Mouse (Mus musculus): ENCODE data around the gene Rab11fip3. TPM values are rescaled to one million over a fixed set of nuclear protein-coding genes. Genes with fewer than 3 reads are reported as not detected.

The Rab11fip3 gene
- total RNA-seq, 4 experiments from 2014 or later, result 89.1 to 97.8 (median 95.8) TPM

GRCm38 (mm10) chr17:26087059-26087564 is 17.8 kb upstream of the Rab11fip3 start:
- no peak for DNase-seq (ENCODE audit: low spot score in 2 of 2)

- no peak for DNase-seq (ENCODE audit: low spot score in 2 of 2)
Measured at GRCm38 (mm10) chr17:26080867-26081266, 11.5 kb upstream of the Rab11fip3 start.

GRCm38 (mm10) chr17:26078851-26079250 is 9.5 kb upstream of the Rab11fip3 start:
- no peak for DNase-seq (ENCODE audit: low spot score in 2 of 2)

GRCm38 (mm10) chr17:26075246-26075645 is 5.9 kb upstream of the Rab11fip3 start:
- DNase-seq (ENCODE audit: low spot score in 2 of 2), result peak; percentile 32 to 88

- no peak for DNase-seq (ENCODE audit: low spot score in 2 of 2)
Measured at GRCm38 (mm10) chr17:26070136-26070535, 781 bp upstream of the Rab11fip3 start.

- DNase-seq (ENCODE audit: low spot score in 2 of 2), result no peak
Measured at GRCm38 (mm10) chr17:26068024-26068830, 1.1 kb downstream of the Rab11fip3 start.

GRCm38 (mm10) chr17:26066488-26067020 is 2.8 kb downstream of the Rab11fip3 start:
- DNase-seq (ENCODE audit: low spot score in 2 of 2), result no peak

GRCm38 (mm10) chr17:26064916-26065315 is 4.4 kb downstream of the Rab11fip3 start:
- no peak for DNase-seq (ENCODE audit: low spot score in 2 of 2)

GRCm38 (mm10) chr17:26057787-26058567 is 11.4 kb downstream of the Rab11fip3 start:
- no peak for DNase-seq (ENCODE audit: low spot score in 2 of 2)

GRCm38 (mm10) chr17:26057278-26057677 is 12.1 kb downstream of the Rab11fip3 start:
- DNase-seq (ENCODE audit: low spot score in 2 of 2), result peak in 1 of 2 experiments; percentile 54

- DNase-seq (ENCODE audit: low spot score in 2 of 2), result no peak
Measured at GRCm38 (mm10) chr17:26055164-26055563, 14.2 kb downstream of the Rab11fip3 start.

- DNase-seq (ENCODE audit: low spot score in 2 of 2), result no peak
Measured at GRCm38 (mm10) chr17:26054133-26054845, 15.1 kb downstream of the Rab11fip3 start.

GRCm38 (mm10) chr17:26052706-26053105 is 16.6 kb downstream of the Rab11fip3 start:
- DNase-seq (ENCODE audit: low spot score in 2 of 2), result no peak

- DNase-seq (ENCODE audit: low spot score in 2 of 2), result no peak
Measured at GRCm38 (mm10) chr17:26052074-26052473, 17.3 kb downstream of the Rab11fip3 start.

- no peak for DNase-seq (ENCODE audit: low spot score in 2 of 2)
Measured at GRCm38 (mm10) chr17:26048118-26048517, 21.2 kb downstream of the Rab11fip3 start.

- no peak for DNase-seq (ENCODE audit: low spot score in 2 of 2)
Measured at GRCm38 (mm10) chr17:26046253-26046997, 22.9 kb downstream of the Rab11fip3 start.

- DNase-seq (ENCODE audit: low spot score in 2 of 2), result no peak
Measured at GRCm38 (mm10) chr17:26045285-26045684, 24.1 kb downstream of the Rab11fip3 start.

GRCm38 (mm10) chr17:26043249-26043636 is 26.1 kb downstream of the Rab11fip3 start:
- peak; percentile 72 to 76 for DNase-seq (ENCODE audit: low spot score in 2 of 2)

- DNase-seq (ENCODE audit: low spot score in 2 of 2), result peak in 1 of 2 experiments; percentile 50
Measured at GRCm38 (mm10) chr17:26042599-26043248, 26.6 kb downstream of the Rab11fip3 start.

Data from left cerebral cortex, adult 8-10 months (tissue).